Mouse (Mus musculus) brain, adult 2 months (tissue): ENCODE data around the gene Wdr18.

ENCODE experiments used
- DNase-seq: peaks from one replicate; pipeline ENCODE4 v3.0.0; 2011; ENCODE audit warnings: low read depth, low spot score

Wdr18 gene

GRCm38 (mm10) chr10:79976722-79977107 lies 16.8 kb downstream of the Wdr18 start:
- no peak for DNase-seq

DNA sequence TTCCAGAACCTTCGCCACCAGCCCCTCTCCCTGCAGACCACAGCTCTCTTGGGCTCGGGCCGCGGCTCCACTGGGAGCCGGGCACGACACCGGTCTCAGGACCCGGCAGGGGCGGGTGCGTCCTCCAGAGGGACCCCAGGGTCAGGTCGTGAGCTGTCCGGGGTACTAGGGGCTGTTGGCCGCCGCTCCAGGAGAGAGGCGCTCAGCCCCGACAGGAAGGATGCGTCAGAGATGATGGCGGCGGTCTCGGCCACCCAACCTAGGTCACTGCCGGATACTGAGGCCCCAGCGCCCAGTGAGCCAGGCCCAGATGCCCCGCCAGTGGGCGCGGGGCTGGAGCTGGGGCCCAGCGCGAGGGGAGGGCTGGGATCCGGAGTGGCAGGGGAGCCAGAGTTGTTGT lies 17.4 kb downstream of the Wdr18 start:
- no peak for DNase-seq

- no peak for DNase-seq
Measured at GRCm38 (mm10) chr10:79978061-79978460, 18.1 kb downstream of the Wdr18 start.

DNA sequence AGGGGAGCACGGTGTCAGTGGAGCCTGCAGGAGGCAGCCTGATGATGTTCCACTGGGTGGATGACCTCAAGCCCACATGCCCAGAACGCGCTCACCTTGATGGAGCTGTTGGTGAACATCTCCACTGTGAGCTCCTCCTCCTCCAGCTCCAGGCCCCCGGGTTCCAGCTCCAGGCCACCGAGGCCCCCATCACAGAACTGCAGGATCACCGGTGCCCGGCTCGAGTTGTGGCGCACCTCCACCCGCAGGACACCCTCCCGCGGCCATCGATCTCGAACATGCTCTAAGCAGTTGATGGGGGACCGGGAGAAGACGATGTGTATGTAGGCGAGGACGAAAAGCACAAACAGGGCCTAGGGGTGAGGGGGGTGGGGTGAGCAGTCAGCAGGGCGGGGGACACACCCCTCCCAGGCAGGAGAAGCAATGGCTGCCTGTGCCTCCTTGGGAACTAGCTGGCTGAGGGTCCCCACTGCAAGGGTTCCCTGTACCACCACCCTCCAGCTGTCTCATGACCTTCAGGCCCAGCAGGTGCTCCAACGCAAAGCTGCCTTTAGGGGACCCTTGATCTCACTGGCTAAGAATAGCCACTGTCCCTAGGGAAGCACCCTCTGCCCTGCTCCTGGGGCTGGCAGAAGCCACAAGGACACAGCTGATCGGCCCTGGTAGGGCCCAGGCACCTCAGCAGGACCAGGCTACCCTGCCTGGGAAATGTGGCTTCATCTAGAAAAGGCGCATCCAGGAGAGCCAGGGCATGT lies 19.6 kb downstream of the Wdr18 start:
- no peak for DNase-seq

DNA sequence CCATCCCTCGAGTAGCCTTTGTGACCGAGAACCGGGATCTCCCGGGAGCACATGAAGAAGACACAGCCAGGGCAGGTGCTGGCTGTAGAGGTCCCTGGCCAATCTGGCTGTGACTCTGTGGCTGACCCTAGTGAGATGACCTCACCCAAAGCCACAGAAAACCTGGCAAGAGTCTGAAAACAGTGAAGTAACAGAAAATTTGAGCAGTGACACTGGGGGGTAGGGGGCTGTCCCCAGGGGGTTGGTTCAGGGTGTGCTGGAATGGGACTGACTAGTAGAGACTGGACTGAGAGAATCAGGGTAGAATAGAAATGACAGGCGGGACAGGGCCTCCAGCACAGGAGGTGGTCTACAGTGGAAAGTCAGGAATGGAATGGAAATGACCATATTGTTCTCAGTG lies 23.3 kb downstream of the Wdr18 start:
- DNase-seq = no peak

DNA sequence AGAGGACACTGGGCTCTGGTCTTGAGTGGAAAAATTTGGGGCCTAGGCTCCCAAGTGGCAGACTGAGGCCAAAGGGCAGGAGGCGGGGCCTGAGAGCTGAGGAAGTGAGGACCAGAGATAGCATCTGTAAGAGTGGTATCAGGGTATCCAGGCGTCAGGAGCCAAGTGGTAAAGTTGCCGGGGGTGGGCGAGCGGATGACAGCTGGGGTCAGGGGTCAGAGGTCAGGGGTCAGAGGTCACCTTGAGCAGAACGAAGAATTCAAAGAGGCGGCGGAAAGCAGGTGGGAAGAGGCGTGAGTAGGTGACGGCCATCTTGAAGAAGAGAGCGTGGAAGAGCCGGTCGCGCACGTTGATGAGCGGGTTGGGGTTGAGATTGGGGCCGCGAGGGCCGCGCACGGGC lies 23.7 kb downstream of the Wdr18 start:
- DNase-seq = peak; percentile 71

DNA sequence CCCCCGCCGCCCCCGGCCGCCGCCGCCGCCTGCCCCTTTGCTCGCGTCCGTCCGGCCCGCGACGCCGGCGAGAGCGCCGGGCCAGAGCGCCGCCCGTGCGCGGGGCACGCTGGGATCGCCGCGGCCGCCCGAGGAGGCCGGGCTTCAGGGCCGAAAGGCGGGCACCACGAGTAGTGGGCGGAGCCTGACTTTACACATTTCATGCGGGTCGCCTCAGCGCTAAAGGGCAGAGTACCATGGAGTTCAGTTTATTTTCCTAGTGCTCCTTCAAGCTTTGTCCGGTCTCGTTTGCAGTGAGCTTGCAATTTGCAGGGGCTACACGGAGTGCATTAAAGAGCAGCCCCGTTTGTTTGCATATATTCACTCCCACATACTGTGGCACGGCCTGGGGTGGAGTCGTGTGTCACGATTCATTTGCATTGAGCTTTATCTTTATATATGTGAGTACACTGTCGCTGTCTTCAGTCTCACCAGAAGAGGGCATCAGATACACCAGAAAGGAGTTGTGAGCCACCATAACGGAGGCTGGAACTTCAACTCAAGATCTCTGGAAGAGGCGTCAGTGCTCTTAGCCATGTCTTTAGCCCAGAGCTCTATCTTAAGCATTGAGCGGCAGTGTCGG lies 24.4 kb downstream of the Wdr18 start, which contains the start of gene Tmem259:
Tmem259 (minus strand) TSS at position 136 of the 622 bp plus-strand sequence.
- peak; percentile 94 for DNase-seq

DNA sequence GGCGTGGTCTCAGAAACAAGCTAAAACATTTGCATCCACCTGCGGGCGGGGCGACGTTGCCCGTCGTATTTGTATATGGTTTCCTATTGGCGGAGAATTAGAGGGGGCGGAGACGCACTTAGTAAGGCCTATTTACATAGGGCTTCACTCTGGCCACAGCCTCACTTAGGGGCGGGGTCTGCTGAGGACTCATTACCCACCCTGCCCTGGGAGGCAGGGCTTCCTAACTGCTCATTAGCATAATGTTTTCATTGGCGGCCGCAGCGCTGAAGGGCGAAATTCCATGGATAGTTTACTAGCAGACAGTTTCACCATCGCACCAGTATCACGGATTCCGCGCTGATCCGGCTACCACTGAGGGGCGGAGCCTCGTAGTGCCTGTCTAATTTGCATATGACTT lies 24.9 kb downstream of the Wdr18 start:
- peak; percentile 100 for DNase-seq

- peak; percentile 92 for DNase-seq
Measured at GRCm38 (mm10) chr10:79985334-79986231, 25.6 kb downstream of the Wdr18 start.

GRCm38 (mm10) chr10:79986232-79986878 lies 26.4 kb downstream of the Wdr18 start:
- DNase-seq = peak; percentile 27

DNA sequence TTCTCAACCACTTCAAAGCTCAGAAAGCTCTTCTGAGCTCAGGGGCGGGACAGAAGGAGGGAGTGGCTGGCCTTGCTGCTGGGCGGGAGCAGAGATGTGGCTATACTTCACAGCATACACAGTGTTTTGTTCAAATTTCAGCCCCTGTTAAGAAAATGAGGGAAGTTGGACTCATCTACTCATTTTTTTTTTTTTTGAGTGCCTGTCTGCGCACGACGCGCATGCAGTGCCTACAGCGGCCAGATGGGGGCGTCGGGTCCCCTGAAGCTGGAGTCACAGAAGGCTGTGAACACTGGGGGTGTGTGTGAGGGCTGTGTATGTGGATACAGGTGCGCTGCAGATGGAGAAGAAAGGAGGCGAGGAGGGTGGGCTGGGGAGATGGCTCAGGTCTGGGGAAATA lies 27.0 kb downstream of the Wdr18 start:
- DNase-seq = peak; percentile 90

DNA sequence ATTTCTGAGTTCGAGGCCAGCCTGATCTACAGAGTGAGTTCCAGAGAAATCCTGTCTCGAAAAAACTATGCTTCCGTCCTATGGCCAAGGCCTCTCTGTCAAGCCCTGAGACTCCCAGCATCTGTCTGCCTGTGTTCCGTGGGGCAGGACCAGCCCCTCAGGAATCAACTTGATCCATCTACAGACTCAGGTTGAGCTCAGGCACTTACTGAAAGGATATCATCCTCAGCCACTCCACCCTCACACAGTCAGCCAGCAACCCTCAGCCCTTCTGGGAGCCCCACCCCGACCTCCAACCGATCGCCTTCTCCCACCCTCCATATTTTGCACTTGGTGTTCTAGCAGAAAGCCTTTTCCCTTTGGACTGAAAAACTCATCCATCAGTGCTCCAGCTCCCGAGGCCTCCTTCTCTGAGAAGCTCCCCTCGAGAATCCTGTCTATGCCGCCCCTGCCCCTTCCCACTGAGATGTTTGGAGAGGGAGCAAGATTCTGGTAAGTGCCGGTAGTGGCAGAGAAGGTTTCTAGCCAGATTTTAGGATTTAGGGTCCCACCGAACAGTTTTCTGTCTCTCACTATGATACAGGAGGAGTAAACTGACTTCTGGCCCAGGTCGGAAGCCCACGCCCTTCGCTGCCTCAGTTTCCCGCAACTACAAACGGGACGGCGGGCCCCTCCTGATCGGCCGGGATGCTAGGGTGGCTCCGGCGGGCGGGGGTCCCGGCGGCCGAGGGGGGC lies 28.0 kb downstream of the Wdr18 start:
- no peak for DNase-seq

- no peak for DNase-seq
Measured at GRCm38 (mm10) chr10:79988506-79989271, 28.7 kb downstream of the Wdr18 start, which contains the start of gene Cnn2. Gene Cnn2, plus strand, starts transcription at chr10:79988584.

DNA sequence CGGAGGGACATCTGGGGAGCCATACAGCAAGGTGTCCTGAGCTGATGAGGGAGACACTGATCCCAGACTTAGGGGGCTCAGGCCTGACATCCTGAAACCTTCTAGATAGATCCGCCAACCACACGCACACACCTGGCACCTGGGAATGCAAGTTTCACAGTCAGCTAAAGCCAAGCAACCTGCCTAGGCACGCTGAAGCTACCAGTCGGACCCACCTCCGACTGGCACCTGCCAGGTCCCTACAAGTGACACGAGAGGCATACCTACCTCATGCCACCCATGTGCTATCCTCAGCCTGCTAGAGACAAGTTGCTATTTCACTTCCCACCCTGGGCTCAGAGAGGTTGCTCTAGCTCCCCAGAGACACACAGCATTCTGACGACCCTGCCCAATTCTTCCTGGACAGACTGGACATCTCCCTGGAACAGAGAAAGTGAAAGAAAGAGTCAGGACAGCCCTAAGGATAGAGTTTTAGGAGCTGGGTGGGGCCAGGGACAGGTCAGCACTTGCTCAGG lies 29.4 kb downstream of the Wdr18 start:
- DNase-seq = no peak

GRCm38 (mm10) chr10:79989870-79990269 lies 29.9 kb downstream of the Wdr18 start:
- no peak for DNase-seq

- DNase-seq = no peak
Measured at GRCm38 (mm10) chr10:79991099-79991498, 31.1 kb downstream of the Wdr18 start.

DNA sequence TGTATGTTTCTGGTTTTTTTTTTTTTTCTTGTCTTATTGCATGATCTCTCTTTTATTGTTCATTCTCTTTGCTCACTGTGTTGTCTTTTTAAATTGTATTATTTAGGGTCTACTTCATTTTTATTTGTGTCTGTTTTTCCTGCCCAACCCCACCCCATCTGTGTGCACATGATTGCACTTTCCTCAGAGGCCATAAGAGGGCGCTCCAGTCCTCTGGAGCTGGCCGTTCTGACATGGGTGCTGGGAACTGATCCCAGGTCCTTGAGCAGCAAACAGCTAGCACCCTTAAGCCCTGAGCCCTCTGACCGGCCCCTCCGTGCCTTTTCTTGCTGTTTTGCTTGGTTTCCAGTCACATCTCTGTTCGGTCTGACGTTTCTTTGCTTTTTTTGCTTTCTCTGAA lies 31.6 kb downstream of the Wdr18 start:
- no peak for DNase-seq

- DNase-seq = peak; percentile 24
Measured at GRCm38 (mm10) chr10:79994397-79995115, 34.6 kb downstream of the Wdr18 start.

DNA sequence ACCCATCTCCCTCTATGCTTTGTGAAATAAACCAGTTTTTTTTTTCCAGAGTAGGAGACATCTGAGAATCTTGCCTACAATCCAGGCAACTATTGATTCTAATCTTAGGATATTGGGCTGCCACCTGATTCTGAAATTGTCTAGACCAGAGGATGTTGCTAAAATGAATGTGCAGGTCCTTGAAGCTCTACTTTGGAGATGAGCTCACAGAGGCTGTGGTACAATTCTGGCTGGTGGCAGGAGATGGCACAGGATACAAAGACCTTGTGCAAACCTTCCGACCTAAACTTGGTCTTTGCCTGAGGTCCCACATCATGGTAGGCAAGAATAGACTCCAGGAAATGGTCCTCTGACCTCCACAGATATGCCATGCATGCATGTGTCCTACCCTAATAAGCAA lies 35.7 kb downstream of the Wdr18 start:
- DNase-seq = no peak
